Mouse (Mus musculus) heart, adult 2 months (tissue): ENCODE data around the gene Selenof.

Experiments used
- CTCF ChIP-seq: fragments of 200-600 bp; IDR thresholded peaks from 2 replicates; pipeline ENCODE4 v1.8.1; 2022; ENCODE audit warnings: antibody characterized with exemption, mild to moderate bottlenecking, moderate library complexity
- EP300 ChIP-seq: fragments of 200-500 bp; IDR thresholded peaks from 2 replicates; pipeline ENCODE4 v1.6.1; 2011; ENCODE audit warnings: low read depth, low read length, control low read depth; ENCODE audit not compliant: insufficient read depth

- no peak for TF ChIP-seq CTCF
- no peak for TF ChIP-seq EP300
Observed at GRCm38 (mm10) chr3:144597790-144598467, 27.8 kb downstream of the Selenof start.
